Mouse (Mus musculus): ENCODE data around the gene Grid1. TPM values are rescaled to one million over a fixed set of nuclear protein-coding genes. Genes with fewer than 3 reads are reported as not detected.
A peak's percentile ranks its signal among the peaks of the same experiment; 100 is the strongest.

The Grid1 gene
- polyA plus RNA-seq, 1 experiment from 2014 or later: 0.36 TPM

- Histone ChIP-seq H3K9me3 (ENCODE audit: control insufficient read depth, low read length) (no peaks in the 10 kb centered on the region), H3K4me3 (ENCODE audit: low read depth, low read length) (no peak overlapping the region), H3K9ac (ENCODE audit: low read length) (no peak overlapping the region), H3K4me2 (ENCODE audit: low read depth, low read length, severe bottlenecking) (no peak overlapping the region), H3K36me3 (ENCODE audit: control insufficient read depth, insufficient read depth, low read length) (no peaks in the 10 kb centered on the region), H3K27ac (ENCODE audit: low read depth, low read length) (no peak overlapping the region), H3K4me1 (replicated peaks; ENCODE audit: control insufficient read depth, insufficient read depth, low read length) (no peaks in the 10 kb centered on the region; the same call in 1 of the 2 replicates), H3K27me3 (ENCODE audit: control insufficient read depth, insufficient read depth, low read length) (no peaks in the 10 kb centered on the region)
- 34% methylated on average over 11 of the region's 11 CpGs for WGBS
- DNase-seq (ENCODE audit: low spot score): peak; percentile 70
- ATAC-seq (replicated peaks; ENCODE audit: low FRiP score): peak; percentile 91
These were observed 292.7 kb downstream of the Grid1 start for GRCm38 (mm10) chr14:35112327-35113275.

GRCm38 (mm10) chr14:35113276-35113645, 293.4 kb downstream of the Grid1 start:
- peak; percentile 81 for ATAC-seq (replicated peaks; ENCODE audit: low FRiP score)

GRCm38 (mm10) chr14:35115913-35116312, 296.0 kb downstream of the Grid1 start:
- Histone ChIP-seq H3K4me3 (ENCODE audit: low read depth, low read length) (no peak overlapping the region), H3K9me3 (ENCODE audit: control insufficient read depth, low read length) (no peaks in the 10 kb centered on the region), H3K27me3 (ENCODE audit: control insufficient read depth, insufficient read depth, low read length) (no peaks in the 10 kb centered on the region), H3K4me1 (replicated peaks; ENCODE audit: control insufficient read depth, insufficient read depth, low read length) (no peaks in the 10 kb centered on the region; the same call in 1 of the 2 replicates), H3K27ac (ENCODE audit: low read depth, low read length) (no peak overlapping the region), H3K9ac (ENCODE audit: low read length) (no peak overlapping the region), H3K36me3 (ENCODE audit: control insufficient read depth, insufficient read depth, low read length) (no peaks in the 10 kb centered on the region), H3K4me2 (ENCODE audit: low read depth, low read length, severe bottlenecking) (no peak overlapping the region)
- ATAC-seq (replicated peaks; ENCODE audit: low FRiP score) (no peak), DNase-seq (ENCODE audit: low spot score) (no peak)
- 49% methylated on average over 3 of the region's 3 CpGs for WGBS

More at GRCm38 (mm10) chr14:35113276-35113645, 293.4 kb downstream of the Grid1 start:
- H3K9ac ChIP-seq (ENCODE audit: low read length): no peak overlapping the region
- no peak overlapping the region for H3K27ac ChIP-seq (ENCODE audit: low read depth, low read length)
- H3K9me3 ChIP-seq (ENCODE audit: control insufficient read depth, low read length): no peaks in the 10 kb centered on the region
- no peaks in the 10 kb centered on the region; the same call in 1 of the 2 replicates for H3K4me1 ChIP-seq (replicated peaks; ENCODE audit: control insufficient read depth, insufficient read depth, low read length)
- 36% methylated on average over 2 of the region's 2 CpGs for WGBS
- H3K4me2 ChIP-seq (ENCODE audit: low read depth, low read length, severe bottlenecking): no peak overlapping the region
- H3K4me3 ChIP-seq (ENCODE audit: low read depth, low read length): no peak overlapping the region
- DNase-seq (ENCODE audit: low spot score): no peak
- no peaks in the 10 kb centered on the region for H3K27me3 ChIP-seq (ENCODE audit: control insufficient read depth, insufficient read depth, low read length)
- H3K36me3 ChIP-seq (ENCODE audit: control insufficient read depth, insufficient read depth, low read length): no peaks in the 10 kb centered on the region

GRCm38 (mm10) chr14:35120089-35120488, 300.2 kb downstream of the Grid1 start:
- Histone ChIP-seq H3K9me3 (ENCODE audit: control insufficient read depth, low read length) (no peaks in the 10 kb centered on the region), H3K27me3 (ENCODE audit: control insufficient read depth, insufficient read depth, low read length) (no peaks in the 10 kb centered on the region), H3K9ac (ENCODE audit: low read length) (no peak overlapping the region), H3K4me3 (ENCODE audit: low read depth, low read length) (no peak overlapping the region), H3K36me3 (ENCODE audit: control insufficient read depth, insufficient read depth, low read length) (no peaks in the 10 kb centered on the region), H3K27ac (ENCODE audit: low read depth, low read length) (no peak overlapping the region), H3K4me2 (ENCODE audit: low read depth, low read length, severe bottlenecking) (no peak overlapping the region), H3K4me1 (replicated peaks; ENCODE audit: control insufficient read depth, insufficient read depth, low read length) (no peaks in the 10 kb centered on the region; the same call in 1 of the 2 replicates)
- WGBS: 90% methylated on average over 2 of the region's 2 CpGs
- DNase-seq (ENCODE audit: low spot score) (no peak), ATAC-seq (replicated peaks; ENCODE audit: low FRiP score) (no peak)

- Histone ChIP-seq H3K4me1 (replicated peaks; ENCODE audit: control insufficient read depth, insufficient read depth, low read length) (no peaks in the 10 kb centered on the region; the same call in 1 of the 2 replicates), H3K27ac (ENCODE audit: low read depth, low read length) (no peak overlapping the region), H3K4me3 (ENCODE audit: low read depth, low read length) (no peak overlapping the region), H3K4me2 (ENCODE audit: low read depth, low read length, severe bottlenecking) (no peak overlapping the region), H3K36me3 (ENCODE audit: control insufficient read depth, insufficient read depth, low read length) (no peaks in the 10 kb centered on the region), H3K9me3 (ENCODE audit: control insufficient read depth, low read length) (no peaks in the 10 kb centered on the region), H3K9ac (ENCODE audit: low read length) (no peak overlapping the region), H3K27me3 (ENCODE audit: control insufficient read depth, insufficient read depth, low read length) (no peaks in the 10 kb centered on the region)
- WGBS: 88% methylated on average over 4 of the region's 4 CpGs
- no peak for DNase-seq (ENCODE audit: low spot score)
- no peak for ATAC-seq (replicated peaks; ENCODE audit: low FRiP score)
These were observed 301.0 kb downstream of the Grid1 start for GRCm38 (mm10) chr14:35120905-35121304.

GRCm38 (mm10) chr14:35122111-35122510, 302.2 kb downstream of the Grid1 start:
- ATAC-seq (replicated peaks; ENCODE audit: low FRiP score): no peak
- no peak for DNase-seq (ENCODE audit: low spot score)
- WGBS: 83% methylated on average over 3 of the region's 3 CpGs
- no peaks in the 10 kb centered on the region for H3K27me3 ChIP-seq (ENCODE audit: control insufficient read depth, insufficient read depth, low read length)
- H3K4me1 ChIP-seq (replicated peaks; ENCODE audit: control insufficient read depth, insufficient read depth, low read length): no peaks in the 10 kb centered on the region
- no peaks in the 10 kb centered on the region for H3K9me3 ChIP-seq (ENCODE audit: control insufficient read depth, low read length)
- no peak overlapping the region for H3K4me3 ChIP-seq (ENCODE audit: low read depth, low read length)
- H3K27ac ChIP-seq (ENCODE audit: low read depth, low read length): no peak overlapping the region
- no peak overlapping the region for H3K9ac ChIP-seq (ENCODE audit: low read length)
- H3K36me3 ChIP-seq (ENCODE audit: control insufficient read depth, insufficient read depth, low read length): no peaks in the 10 kb centered on the region
- H3K4me2 ChIP-seq (ENCODE audit: low read depth, low read length, severe bottlenecking): no peak overlapping the region

GRCm38 (mm10) chr14:35123260-35123875, 303.5 kb downstream of the Grid1 start:
- ATAC-seq (replicated peaks; ENCODE audit: low FRiP score): no peak
- H3K9me3 ChIP-seq (ENCODE audit: control insufficient read depth, low read length): no peaks in the 10 kb centered on the region
- WGBS: 78% methylated on average over 5 of the region's 5 CpGs
- H3K27ac ChIP-seq (ENCODE audit: low read depth, low read length): no peak overlapping the region
- H3K27me3 ChIP-seq (ENCODE audit: control insufficient read depth, insufficient read depth, low read length): no peaks in the 10 kb centered on the region
- no peak overlapping the region for H3K4me2 ChIP-seq (ENCODE audit: low read depth, low read length, severe bottlenecking)
- no peak overlapping the region for H3K4me3 ChIP-seq (ENCODE audit: low read depth, low read length)
- no peak for DNase-seq (ENCODE audit: low spot score)
- no peaks in the 10 kb centered on the region for H3K4me1 ChIP-seq (replicated peaks; ENCODE audit: control insufficient read depth, insufficient read depth, low read length)
- H3K9ac ChIP-seq (ENCODE audit: low read length): no peak overlapping the region
- no peaks in the 10 kb centered on the region for H3K36me3 ChIP-seq (ENCODE audit: control insufficient read depth, insufficient read depth, low read length)

- no peaks in the 10 kb centered on the region for H3K9me3 ChIP-seq (ENCODE audit: control insufficient read depth, low read length)
- H3K27ac ChIP-seq (ENCODE audit: low read depth, low read length): no peak overlapping the region
- H3K4me3 ChIP-seq (ENCODE audit: low read depth, low read length): no peak overlapping the region
- no peaks in the 10 kb centered on the region for H3K36me3 ChIP-seq (ENCODE audit: control insufficient read depth, insufficient read depth, low read length)
- 91% methylated on average over 8 of the region's 8 CpGs for WGBS
- H3K4me1 ChIP-seq (replicated peaks; ENCODE audit: control insufficient read depth, insufficient read depth, low read length): no peaks in the 10 kb centered on the region
- H3K4me2 ChIP-seq (ENCODE audit: low read depth, low read length, severe bottlenecking): no peak overlapping the region
- DNase-seq (ENCODE audit: low spot score) (no peak), ATAC-seq (replicated peaks; ENCODE audit: low FRiP score) (no peak)
- H3K9ac ChIP-seq (ENCODE audit: low read length): no peak overlapping the region
- no peaks in the 10 kb centered on the region for H3K27me3 ChIP-seq (ENCODE audit: control insufficient read depth, insufficient read depth, low read length)
These were observed 307.7 kb downstream of the Grid1 start for GRCm38 (mm10) chr14:35127616-35128015.
